Mouse (Mus musculus): ENCODE measurements around the gene Sh3gl1.
A peak's percentile ranks its signal among the peaks of the same experiment; 100 is the strongest.
"Not testable (repeated sequence)": the region's sequence is repeated elsewhere in the genome, so short reads cannot be mapped to it uniquely, and the experiment has no call there.

Gene Sh3gl1

DNA sequence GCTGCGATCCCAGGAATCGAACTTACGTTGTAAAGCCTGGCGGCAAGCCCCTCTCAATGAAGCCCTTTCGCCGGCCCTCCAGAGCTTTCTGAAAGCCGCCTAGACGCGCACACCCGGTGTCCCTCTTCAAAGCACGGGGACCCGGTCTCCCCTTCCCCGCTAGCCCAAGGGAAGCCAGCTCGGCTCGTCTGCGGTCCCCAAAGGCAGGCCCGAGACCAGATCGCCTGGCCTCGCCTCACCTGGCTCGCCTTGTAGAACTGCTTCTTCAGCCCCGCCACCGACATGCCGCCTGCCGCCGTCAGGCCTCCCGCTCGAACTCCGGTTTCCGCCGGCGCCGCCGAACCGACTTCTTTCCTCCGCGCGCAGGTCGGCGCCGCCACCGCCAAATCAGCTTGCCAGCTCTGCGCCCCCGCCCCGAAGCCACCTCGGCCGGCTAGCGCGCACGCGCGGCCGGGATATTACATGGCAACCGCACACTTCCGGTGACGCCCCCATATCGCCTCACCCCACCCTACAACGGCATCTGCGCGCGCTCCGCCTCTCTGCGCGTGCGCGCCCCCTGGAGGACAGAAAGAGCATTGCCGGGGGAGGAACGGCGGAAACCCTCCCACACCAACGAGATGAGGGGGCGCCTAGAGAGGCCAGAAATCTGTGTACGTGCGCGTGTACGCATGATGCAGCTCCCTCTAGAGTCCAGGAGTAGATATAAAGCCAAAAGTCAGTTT, at the start of gene Sh3gl1:
TSS of gene Sh3gl1 (minus strand) at position 460 of the 725 bp plus-strand sequence.
- DNase-seq: peak; percentile 99

DNA sequence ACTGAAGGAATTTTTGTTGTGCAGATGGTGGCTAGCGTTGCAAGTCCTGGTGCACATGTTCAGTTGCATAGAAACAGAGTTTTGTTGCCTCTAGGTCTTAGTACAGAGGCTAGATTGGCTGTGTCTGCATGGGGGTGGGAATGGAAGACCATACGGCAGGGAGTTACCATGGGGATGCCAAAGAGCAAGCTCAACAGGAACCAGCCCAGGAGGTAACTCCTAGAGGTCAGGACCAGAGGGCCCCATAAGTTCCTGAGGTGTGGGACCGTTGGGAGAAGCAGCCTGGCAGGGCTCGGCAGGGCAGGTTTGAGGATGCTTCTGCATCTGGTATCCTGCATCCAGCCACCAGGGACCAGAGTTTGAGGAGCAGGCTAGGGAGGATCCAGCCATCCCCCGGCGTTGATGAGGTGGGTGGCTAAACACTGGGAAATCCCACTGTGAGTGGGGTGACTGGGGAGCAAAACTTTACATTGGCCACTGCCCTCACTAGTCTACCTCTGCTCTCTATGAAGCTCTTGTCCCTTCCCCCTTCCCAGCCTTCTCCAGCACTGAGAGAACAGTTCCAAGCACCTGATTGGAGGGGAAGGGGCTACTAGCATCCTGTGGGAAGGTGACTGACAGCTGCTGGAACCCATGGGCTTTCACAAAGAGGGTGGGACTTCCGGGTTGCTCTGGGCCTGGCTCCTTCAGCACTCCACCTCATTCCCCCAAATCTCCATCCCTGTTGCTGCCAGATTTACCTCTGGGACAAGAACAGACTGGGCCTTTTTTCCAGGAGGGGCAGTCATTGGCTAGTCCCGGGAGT, 44.5 kb upstream of the Sh3gl1 start:
- DNase-seq: peak; percentile 92

DNA sequence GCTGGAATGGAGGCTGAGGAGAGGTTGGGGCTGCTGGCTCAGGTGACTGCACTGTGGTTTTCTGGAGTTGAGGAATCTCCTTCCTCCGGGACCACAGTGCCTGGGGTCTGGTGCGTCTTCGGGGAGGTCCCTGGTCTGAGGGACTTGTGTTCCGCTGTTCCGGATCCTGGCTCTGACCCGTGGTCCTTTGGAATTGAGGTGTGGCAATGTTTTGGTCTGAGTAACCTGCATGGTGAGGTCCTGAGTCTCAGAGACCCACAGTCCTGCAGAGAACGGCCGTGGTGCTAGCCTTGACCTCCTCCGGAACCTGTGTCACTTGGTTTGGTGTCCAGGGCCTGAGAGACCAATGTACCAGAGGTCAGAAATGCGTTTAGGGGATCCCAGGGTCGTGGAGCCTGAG, 43.5 kb upstream of the Sh3gl1 start:
- peak; percentile 8 for DNase-seq

DNA sequence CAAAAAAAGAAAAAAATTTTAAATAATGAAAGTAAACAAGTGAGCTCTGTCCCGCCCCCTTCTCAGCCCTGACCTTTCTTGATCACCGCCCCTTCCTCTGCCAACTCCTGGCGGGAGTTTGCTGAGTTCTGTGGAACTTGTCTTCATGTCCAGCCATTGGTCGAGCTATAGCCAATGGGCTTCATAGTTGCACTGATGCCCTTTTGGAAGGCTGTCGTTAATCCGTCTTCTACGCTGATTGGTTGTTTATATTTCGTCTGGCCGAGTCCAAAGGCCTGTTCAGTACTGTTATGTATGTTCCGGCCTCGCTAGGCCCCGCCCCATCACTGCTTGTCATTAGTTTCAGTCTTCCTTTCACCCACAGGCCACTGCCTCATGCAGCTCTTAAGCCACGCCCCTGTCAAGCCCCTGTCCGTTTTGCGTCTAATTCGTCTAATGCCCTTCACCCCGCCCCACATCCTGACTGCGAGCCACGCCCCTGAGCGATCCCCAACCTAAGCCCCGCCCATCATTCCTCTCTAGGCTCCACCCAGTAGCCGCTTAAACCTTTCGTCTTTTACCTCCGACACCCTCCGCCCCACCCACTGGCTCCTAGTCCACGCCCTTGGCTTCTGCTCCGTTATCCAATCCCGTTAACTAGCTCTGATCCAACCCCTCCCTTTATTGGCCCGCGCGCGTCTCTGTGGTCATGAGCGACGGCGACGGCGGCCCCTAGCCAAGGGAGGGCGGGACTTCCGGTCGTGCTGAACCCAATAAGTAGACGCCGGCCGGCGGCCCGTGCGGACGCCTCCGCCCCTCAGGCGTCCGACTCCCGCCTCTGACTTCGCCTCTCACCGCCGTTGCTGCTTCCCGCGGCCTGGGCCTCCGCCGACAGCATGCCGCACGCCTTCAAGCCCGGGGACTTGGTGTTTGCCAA, 42.7 kb upstream of the Sh3gl1 start, which contains the start of gene Hdgfl2:
TSS of gene Hdgfl2 (plus strand) at position 755 of the 916 bp plus-strand sequence.
- DNase-seq: peak; percentile 100

DNA sequence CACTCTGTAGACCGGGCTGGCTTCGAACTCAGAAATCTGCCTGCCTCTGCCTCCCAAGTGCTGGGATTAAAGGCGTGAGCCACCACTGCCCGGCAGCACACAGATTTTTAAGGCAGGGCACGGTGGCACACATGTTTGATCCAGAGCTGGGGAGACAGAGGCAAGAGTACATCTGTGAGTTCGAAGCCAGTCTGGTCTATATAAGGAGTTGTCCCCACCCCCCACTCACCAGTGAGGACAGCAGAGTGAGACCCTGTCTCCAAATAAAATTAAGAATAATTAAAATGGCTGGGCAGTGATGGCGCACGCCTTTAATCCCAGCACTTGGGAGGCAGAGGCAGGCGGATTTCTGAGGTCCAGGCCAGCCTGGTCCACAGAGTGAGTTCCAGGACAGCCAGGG, 41.9 kb upstream of the Sh3gl1 start:
- DNase-seq: not testable (repeated sequence)

DNA sequence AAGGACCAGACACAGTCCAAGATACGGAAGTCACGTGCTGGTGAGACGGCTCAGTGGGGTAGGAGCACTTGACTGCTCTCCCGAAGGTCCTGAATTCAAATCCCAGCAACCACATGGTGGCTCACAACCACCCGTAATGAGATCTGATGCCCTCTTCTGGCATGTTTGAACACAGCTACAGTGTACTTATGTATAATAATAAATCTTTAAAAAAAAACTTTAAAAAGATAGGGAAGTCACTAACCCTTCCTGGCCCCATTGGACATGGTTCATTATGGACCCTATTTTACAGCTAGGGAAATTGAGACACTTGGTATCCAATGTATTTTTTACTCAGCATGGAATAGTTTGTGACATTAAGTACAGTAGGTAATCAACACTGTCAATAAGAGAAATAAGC, 41.1 kb upstream of the Sh3gl1 start:
- DNase-seq: no peak

DNA sequence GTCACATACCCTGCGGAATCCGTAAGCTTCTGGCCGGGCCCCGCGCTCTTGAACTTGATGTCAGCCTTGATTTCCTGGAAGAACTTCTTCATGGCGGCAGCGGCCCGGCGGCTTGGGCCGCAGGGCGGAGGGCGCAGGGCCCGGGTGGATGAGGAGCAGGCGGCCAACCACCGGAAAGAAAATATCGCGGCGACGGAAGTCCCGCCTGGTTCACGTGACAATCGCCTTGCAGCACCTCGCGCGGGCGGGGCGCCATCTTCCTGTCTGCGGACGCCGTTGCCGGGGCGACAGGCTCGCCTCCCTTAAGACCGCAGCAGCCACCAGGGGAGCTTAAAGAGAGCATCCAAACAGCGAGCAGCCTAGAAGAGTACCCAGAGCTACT, 38.4 kb upstream of the Sh3gl1 start, which contains the start of gene Ubxn6:
TSS of gene Ubxn6 (minus strand) at position 202 of the 382 bp plus-strand sequence.
- peak; percentile 99 for DNase-seq

DNA sequence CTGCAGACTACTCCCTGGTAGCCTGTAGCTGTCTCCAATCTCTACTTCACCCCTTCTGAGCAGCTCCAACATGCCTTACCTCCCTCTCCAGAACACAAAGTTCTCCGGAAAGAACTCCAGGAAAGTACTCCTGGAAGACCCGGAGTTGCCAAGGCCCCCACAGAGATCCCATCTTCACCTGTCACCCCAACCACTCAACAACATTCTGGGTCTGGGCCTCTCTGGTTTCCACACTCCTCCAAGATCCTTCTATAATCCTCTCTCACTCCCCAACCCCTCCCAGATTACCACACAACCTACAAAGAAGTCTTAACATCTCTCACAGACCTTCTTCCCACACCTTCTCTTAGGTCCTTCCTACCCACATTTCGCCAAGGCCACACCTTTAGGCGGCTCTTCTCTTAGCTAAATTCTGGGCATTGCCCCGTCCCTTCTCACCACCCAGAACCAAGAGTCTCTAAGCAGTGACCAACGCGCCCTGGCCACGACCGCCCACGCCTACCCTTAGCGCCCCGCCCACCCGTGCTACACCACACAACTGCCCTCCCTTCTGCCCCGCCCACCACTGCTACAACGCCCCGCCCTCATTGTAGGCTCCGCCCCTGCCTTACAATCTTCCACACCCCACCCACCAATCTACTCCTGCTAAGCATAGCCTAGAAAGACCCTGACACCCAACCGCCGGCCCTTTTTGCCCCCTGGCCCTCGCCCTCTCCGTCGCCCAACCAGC, 37.8 kb upstream of the Sh3gl1 start:
- DNase-seq: peak; percentile 92

DNA sequence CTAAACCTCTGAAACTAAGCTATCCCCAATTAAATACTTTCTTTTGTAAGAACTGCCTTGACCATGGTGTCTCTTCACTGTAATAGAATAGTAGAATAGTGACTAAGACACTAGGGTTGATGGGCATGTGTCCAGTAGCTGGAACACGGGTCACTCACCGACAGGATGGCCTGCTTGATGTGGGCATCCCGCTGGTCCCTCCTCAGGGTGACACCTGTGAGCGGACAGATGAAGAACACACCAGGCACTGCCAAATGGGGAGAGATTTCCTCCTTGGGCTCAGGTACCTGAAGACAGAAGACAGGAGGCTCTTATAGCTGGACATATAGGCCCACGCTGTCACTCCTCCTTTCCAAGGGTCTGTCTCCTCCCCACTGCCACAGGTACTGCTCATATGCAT, 35.8 kb upstream of the Sh3gl1 start:
- DNase-seq: no peak

DNA sequence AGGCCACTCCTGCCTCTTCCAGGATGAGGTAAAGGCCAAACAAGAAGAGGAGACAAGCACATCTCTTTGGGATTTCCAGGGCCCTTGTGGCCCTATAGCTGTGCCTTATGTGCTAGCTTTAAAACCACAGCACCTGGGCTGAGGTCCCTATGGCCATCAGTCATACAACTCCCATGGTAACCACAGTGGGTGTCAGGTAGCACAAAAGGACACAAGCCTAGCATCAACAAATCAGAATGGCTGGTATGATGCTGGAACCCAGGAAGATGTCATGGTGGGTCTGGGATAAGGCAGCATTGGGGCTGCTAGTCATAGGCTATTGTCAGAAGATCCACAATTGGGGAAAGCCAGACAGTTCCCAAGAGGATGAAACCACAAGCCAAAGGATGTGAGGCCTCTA, 34.7 kb upstream of the Sh3gl1 start:
- no peak for DNase-seq

DNA sequence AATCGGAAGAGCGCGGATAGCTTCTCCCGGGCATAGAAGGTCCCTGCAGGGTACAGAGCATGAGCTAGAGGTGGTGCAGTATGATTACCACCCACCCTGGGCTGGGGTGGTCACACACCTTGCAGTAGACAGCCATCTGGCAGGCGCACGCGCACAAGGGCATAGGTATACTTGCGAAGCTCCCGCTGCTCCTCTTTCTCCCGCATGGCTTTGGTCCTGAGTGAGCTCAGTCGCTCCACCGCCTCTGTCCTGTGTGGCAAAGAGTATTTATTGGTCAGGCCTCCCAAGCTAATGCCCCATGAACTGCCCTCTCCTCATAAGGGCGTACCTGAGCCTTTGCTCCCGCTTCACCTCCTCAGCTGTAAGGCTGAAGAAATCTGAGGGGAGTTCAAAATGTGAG, 32.6 kb upstream of the Sh3gl1 start:
- DNase-seq: no peak

DNA sequence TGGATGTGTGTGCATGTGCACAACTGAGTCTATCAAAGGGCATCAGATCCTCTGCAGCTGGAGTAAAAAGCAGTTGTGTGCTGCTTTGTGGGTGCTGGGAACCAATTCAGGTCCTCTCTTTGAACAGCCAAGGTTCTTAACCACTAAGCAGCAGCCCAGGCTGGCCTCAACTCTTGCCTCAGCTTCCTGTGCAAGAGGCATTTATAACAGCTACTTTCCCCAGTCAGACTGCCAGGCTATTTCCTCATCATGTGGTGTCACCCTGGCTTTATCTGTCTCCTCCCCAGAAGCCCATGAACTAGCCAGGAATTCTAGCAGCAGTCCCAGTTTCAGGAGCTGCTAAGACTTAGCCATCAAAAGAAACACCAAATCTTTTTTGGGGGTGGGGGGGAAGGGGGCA, 30.0 kb upstream of the Sh3gl1 start:
- no peak for DNase-seq

DNA sequence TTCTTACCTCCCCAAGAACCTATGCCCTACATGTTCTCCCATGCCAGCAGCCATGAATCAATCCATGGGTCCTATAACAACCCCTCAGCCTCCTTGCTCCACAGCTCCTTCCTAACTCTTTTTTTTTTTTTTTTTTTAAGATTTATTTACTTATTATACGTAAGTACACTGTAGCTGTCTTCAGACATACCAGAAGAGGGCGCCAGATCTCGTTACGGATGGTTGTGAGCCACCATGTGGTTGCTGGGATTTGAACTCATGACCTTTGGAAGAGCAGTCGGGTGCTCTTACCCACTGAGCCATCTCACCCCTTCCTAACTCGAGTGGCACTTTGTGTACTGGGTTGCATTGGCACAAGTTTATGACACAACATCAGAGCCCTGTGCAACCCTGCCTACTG, 29.3 kb upstream of the Sh3gl1 start:
- DNase-seq: not testable (repeated sequence)

DNA sequence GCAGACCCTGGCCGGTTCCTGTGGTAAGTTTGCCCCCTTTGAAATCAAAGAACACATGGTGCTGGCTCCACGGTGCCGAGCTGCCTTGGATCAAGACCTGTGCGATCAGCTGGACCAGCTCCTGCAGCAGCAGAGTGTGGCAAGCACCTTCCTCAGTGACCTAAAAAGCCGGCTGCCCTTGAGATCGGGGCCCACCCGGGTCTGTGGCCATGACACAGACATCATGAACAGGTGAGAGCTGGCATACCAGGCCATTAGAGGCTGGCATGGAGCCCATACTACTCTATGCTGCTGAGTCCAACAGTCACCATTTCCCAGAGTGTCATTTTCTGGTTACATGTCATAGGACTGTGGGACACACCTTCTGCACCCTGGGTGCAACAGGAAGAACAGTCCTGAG, 25.6 kb upstream of the Sh3gl1 start:
- no peak for DNase-seq

DNA sequence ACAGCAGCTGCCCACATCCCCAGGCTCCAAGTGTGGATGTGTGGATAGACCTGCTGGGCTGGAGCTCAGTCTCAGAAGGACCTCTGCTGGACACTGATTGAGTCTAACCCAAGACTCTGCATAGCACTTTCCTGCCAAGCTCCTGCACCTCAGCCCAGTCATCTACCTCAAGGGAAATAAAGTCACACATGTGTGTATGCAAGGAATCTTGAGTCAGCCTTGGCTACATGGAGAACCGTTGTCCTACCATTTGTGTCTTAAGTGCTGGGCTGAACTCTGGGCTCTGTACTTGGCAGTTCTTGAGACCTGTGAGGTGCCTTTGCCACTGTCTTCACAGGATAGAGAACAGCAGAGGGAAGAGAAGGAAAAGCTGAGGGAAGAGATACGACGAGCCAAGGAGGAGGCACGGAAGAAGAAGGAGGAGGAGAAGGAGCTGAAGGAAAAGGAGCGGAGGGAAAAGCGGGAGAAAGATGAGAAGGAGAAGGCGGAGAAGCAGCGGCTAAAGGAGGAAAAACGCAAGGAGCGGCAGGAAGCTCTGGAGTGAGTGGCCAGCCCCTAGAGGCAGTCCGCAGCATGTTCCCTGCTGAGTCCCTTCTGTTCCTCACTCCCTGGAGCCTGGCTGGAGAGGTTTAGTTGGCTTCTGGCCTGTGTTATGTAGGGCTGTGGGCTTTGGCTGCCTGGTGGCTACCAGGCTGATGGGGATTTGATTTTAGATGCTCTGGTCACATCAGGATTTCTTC, 21.1 kb upstream of the Sh3gl1 start:
- DNase-seq: no peak

DNA sequence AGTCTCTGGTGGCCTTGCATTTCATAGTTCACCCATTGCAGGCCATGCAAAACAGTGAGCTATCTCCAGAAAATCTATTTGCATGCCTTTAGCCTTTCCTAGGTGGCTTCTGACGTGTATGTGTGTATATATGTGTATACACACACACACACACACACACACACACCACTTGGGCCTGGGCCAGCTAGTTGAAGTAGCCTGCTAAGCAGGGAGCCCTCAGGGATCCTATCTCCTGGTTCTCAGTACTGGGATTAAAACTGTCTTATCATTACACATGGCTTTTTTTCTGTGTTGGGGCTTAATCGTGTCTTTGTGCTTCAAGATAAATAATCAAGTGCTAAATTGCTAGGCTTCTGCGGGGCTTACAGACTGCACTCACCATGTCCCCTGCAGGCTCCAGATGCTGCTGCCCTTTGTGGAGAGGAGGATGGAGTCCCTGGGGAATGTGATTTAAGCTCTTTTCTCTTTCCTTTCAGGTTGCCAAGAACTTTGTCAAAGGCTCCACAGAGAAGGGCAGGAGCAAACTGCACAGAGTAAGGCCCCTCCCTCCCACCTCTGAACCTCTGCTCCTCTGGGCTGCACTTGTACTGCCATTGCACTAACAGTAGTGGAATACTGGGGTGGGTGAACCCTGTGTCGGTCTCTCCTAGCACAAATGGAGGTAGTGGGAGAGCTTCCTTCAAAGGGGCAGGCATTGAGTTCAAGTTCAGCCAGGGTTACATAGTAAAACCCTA, 19.7 kb upstream of the Sh3gl1 start:
- DNase-seq: no peak

DNA sequence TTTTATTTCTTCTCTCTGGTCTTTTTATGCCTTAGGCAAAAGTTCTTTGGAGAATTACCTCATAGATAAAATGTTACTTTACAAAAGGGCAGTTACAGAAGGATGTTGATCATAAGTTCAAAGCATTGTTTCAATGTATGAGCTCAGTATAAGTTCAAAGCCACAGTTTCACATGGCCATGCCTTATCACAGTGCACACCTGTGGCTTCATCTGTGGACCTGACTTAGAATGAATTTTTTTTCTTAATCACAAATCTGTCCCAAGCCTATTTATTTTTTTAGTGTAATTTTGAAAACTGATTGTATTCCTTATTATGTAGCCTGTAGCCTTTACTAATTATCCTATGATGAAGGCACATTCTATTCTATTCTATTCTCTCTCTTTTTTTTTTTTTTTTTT, 18.5 kb upstream of the Sh3gl1 start:
- DNase-seq: no peak

DNA sequence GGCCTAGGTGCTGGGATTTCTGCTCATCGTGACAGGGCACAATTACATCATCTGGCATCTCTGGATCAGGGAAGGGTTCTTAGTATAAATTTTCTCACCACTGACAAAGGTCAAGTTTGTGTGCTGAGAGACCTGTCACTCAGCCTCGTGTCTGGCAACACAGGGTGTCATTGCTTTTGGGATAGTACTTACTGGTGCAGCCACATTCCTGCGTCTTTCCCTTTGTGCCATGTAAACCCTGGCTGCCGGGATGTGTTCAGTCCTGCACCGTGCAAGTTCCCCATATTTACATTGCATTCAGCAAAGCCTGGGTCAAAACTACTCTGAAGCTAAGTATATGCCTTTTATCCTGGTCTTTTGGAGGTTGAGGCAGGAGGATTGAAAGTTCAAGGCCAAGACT, 14.9 kb upstream of the Sh3gl1 start:
- DNase-seq: no peak

DNA sequence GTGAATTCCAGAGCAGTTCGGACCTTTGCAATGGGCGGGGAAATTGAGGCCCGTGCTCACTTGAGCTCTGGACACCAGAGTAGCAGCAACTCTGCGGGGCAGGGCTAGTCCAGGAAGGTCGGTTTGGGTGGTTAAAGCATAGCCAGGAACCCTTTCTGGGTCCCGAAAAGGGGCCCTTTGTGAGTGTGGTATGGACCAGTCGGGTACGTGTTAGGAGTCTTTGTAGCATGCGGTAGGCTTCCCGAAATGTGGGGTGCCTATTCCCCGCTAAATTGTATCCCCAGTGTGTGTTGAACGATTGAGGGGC, 4.4 kb upstream of the Sh3gl1 start:
- DNase-seq: peak; percentile 32

DNA sequence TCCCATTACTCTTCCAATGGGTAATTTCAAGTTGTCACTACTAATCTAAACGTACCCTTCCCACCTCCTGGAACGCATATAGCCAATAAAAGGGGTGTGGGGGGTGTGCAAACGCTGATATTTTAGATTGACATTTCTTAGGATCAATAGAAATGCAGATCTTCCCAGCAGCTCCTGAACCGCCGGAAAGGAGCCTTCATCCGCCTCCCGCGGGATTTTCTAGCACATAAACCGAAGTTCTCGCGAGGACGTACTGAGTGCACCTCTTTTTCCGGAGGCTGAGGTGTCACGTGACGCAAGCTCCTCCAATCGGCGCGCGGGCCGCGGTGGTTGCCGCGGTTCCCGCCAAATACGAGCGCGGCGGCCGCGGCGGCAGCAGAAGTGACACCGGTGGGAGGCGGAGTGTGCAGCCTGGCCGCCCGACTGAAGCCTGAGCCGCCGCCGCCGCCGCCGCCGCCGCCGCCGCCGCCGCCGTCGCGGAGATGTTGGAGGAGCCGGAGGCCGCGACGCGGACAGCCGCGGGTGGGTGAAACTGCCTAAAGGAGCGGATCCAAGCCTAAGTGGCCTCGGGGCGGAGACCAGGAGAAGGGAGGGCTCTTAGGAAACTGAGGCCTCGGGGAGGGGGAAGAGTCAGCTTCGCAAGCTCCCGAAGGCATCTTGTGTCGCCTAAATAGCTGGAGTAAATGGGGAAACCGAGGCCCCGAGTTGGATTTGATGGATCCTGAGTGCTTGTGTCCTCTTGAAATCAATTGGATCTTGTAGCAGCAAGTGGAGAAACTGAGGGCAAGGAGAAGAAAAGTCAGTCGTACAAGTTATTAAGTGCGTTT, 3.8 kb upstream of the Sh3gl1 start, which contains the start of gene Chaf1a:
TSS of gene Chaf1a (plus strand) at position 410 of the 827 bp plus-strand sequence.
- peak; percentile 100 for DNase-seq
